Mouse (Mus musculus) brain, embryonic 14.5 days (tissue): Measurements from ENCODE around the gene Med7.

ENCODE experiments used
- CTCF ChIP-seq: fragments of 200-500 bp; IDR thresholded peaks from 2 replicates; pipeline ENCODE4 v1.5.1; 2012; ENCODE audit warnings: inconsistent platforms, mild to moderate bottlenecking, moderate library complexity, borderline replicate concordance; ENCODE audit not compliant: insufficient read depth, insufficient read length; ENCODE audit errors: extremely low read depth
- POLR2A ChIP-seq: fragments of 200-500 bp; IDR thresholded peaks from 2 replicates; pipeline ENCODE4 v1.6.1; 2012; ENCODE audit warnings: mild to moderate bottlenecking, inconsistent platforms, borderline replicate concordance; ENCODE audit not compliant: poor library complexity, insufficient read depth, insufficient read length, severe bottlenecking; ENCODE audit errors: extremely low read depth

- TF ChIP-seq CTCF (no peak), POLR2A (no peak)
Observed at GRCm38 (mm10) chr11:46446150-46446549, 9.4 kb downstream of the Med7 start.
